Mouse (Mus musculus): ENCODE measurements around the gene Polr1d.

DNA sequence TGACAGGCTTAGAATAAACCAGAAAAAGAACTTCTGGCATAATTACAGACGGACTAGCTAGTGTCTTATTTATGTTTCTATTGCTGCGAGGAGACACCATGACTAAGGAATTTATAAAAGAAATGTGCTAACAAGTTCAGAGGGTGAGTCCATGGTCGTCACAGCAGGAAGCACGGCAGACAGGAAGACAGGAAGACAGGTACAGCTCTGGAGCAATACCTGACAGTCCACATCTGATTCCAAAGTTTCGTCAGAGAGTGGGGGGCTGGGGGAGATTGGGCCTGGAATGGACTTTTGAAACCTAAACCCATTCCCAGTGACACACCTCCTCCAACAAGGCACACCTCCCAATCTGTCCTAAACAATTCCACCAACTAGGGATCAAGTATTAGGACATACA is 9.9 kb upstream of the Polr1d start:
- TF ChIP-seq CTCF (IDR thresholded peaks at IDR 0.05): no peak
- no peak for TF ChIP-seq POLR2A (IDR thresholded peaks at IDR 0.05; ENCODE audit: insufficient read depth, low read depth, low read length)
